Mouse (Mus musculus) erythroid progenitor cell, adult 5-6 weeks (primary cell): Measurements from ENCODE around the gene Prkca. TPM values are rescaled to one million over a fixed set of nuclear protein-coding genes. Genes with fewer than 3 reads are reported as not detected.

Experiments used
- ATAC-seq: replicated peaks from 2 replicates; pipeline ENCODE4 v1.8.0; 2016; ENCODE audit warnings: moderate number of reproducible peaks, mild to moderate bottlenecking, moderate TSS enrichment, inconsistent platforms; ENCODE audit not compliant: poor library complexity, low FRiP score, severe bottlenecking
- total RNA-seq, 2 experiments: library from RNA; stranded (forward) in 1 of 2; stranded (reverse) in 1 of 2; fragments of 150-400 nt in 1 of 2; fragments of 186-747, 209-891 nt in 1 of 2; gene quantifications; 2 replicates each; pipeline versions ENCODE4 v1.2.3 to v1.2.4; 2015 to 2017; ENCODE audit warnings: low replicate concordance in 2 of 2

The Prkca gene
- total RNA-seq, 2 experiments from 2014 or later, result 0.30 to 14.3 TPM

DNA sequence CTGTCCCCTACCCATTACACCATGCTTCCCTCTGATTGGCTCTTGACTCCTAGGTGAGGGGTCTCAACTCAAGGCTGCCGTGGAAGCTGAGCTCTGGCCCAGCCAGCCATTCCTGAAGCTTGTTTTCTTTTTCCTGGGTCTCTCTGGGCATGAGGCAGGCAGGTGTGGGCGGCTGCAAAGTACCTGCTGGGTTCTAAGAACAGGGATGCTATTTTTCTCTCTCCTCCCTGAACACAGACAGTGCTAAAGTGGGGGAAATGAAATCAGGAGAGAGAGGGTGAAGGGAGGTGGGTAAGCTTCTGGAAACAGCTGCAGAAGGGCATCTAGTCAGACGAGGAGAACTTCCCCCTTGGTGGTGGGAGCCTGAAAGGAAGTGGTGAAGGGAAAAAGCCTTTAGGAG lies 414.0 kb downstream of the Prkca start:
- no peak for ATAC-seq

DNA sequence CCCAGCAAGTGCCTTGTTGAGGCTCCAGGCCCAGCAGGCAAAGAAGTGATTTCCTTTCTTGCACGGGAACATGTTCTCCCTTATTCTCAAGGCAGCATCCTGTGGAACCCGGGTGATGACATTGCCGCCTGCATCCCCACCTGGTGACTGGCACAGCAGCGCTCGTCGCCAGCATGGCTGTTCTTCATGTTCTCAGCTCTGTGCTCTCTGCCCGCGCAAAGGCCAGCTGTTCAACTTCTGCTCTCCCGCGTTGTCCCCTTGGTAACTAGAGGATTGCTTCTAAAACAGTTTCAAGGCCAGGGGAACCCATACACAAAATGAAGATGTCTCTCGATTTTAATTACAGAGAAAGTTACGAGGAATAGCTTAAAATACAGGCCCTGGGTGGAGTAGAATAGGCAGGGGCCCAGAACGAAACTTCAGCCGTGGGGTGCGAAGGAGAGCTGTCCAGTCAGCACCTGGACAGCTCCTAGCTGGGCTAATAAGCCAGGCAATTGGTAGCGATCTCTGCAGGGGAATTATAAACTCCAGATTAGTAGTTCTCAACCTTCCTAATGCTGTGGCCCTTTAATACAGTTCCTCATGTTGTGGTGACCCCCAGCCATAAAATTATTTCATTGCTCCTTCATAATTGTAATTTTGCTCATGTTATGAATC lies 423.7 kb downstream of the Prkca start:
- no peak for ATAC-seq

DNA sequence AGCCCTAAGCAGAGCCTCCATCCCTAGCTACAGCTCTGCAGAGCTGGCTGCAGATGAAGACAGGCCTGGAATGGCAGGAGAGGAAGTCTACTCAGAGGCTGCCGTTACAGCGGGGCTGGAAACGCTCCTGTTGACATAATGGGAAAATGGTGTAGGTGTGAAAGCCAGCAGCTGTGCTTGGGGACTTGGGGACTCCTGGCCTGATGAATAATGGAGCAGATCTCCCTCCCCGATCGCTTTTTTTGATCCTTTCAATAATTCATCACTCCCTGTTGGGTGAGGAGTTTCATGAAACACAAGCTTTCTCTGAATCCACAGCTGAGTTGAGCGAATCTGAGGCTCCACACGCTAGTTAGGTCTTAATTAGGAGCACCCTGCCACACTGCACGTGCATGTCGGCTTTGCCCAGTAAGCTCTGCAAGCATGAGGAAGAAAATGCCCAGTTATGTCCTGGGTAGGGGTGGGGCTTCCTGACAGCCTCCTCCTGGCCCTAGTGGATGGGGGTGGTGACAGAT lies 425.9 kb downstream of the Prkca start:
- ATAC-seq, result no peak

DNA sequence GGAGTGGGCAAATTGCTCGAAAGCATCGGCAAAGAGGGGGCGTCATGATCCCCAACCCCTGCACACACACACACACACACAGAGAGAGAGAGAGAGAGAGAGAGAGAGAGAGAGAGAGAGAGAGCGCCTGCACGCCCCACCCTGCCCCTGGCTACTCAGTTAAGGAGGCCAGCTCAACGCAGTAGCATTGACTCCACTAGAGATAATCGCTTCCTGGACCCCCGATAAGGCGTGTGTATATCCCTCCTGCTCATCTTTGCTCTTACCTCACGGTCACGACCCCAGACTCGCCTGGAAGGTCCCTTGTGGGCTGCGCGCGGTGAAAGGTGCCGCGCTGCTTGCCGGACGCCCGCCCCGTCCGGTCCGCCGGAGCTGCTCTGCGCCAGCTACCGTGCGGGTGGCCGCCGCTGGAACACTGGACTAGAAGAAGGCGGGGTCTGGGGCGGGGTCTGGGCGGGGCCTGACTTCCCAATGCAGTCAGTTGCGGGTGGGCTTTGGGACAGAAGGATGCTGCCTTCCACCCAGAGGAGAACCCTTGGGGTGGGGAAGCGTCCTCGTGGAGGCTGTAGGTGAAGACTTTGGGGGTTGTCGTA lies 429.0 kb downstream of the Prkca start, which contains the start of gene Cacng5:
Cacng5 (minus strand) TSS at position 422 of the 593 bp plus-strand sequence.
- no peak for ATAC-seq

DNA sequence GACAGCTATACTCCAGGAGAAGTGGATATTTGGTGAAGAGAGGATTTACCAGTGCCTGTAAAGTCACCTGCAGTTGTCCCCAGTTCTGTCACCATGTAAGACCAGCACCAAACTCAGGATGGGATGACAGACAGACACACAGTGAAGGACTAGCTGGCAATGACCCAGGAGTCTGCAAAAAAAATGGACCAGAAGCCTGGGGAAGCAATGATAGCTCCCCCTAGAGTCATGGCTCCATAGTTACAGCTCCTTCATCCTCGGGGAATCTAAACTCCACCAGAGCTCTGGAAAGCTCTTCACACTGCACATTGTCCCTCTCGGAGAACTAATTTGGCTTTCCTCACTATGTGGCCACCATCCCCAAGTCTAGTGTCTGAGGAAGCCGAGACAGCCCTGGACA lies 430.4 kb downstream of the Prkca start:
- no peak for ATAC-seq

DNA sequence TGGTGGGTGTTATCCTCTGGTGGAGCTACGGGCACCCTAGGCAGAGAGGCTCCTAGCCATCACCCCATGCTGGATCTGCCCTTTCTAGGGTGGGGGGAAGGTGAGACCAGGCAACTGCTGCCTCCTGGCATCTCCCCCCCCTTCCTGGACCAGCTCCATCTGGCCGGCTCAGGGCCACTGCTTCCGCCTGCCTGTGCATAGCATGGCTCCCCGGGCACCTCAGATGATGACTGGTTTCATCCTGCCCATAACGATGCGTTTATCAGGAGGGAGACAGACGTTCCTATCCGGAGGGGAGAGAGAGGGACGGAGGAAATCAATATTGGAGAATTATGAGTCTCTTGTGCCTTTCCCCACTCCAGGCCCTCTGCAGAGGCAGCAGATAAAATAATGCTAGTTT lies 438.4 kb downstream of the Prkca start:
- no peak for ATAC-seq

DNA sequence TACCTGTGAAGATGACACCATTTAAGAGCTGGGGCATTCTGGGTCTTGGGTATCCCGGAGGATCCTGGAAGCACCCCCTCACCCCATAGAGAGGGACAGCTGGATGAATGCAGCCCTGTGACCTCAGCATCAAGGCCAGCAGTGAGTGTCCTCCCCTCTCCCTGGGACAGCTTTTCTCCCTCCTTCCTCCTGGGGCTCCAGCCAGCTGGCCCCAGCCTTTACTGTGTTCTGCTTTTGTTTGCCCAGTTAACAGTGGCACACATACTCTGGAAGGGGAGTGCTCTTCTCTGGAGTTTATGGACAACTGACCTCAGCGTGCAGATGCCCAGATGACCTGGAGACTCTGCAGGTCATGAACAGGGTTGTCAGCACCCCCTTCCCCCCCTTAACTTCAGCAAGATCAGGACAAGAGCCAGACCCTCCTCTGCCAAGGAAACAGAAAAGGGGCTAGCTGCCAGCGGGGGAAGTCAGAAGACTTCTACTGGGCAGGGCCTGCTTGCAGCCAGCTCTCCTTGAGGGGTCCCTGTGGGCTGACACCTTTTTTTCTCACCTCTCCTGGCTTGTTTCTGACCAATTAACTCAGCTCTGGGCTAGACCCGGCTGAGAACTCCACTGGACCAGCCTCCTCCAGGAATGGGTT lies 439.6 kb downstream of the Prkca start:
- no peak for ATAC-seq

DNA sequence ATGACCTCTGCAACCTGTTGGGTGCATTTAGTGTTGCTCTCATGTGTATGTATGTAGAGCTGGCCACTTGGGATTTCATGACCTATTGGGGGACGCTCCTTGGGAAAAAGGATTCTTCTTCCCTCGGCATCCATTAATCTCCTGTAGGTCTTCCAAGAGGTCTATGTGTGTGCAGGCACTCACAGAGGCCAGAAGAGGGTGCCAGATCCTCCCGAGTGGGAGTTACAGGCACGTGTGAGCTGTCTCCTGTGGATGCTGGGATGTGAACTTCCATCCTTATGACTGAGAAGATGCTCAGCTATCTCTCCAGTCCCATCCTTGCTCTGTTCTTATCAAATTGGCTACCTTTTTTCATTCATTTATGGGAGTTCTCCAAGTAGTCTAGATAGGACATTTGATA lies 443.3 kb downstream of the Prkca start:
- ATAC-seq, result no peak

DNA sequence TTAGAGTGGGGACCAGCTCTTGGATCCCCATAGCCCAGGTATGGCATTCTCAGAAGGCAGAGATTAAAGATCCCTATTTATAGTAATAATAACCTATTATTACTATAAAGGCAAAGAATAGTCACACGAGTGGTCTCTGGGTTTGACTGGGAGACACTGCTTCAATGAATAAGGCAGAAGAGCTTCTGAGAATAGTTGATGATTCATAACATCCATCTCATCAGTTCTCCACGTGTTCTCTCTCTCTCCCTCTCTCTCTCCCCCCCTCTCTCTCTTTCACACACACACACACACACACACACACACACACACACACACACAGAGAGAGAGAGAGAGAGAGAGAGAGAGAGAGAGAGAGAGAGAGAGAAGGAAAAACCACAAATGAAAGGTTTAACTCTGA lies 445.0 kb downstream of the Prkca start:
- no peak for ATAC-seq

DNA sequence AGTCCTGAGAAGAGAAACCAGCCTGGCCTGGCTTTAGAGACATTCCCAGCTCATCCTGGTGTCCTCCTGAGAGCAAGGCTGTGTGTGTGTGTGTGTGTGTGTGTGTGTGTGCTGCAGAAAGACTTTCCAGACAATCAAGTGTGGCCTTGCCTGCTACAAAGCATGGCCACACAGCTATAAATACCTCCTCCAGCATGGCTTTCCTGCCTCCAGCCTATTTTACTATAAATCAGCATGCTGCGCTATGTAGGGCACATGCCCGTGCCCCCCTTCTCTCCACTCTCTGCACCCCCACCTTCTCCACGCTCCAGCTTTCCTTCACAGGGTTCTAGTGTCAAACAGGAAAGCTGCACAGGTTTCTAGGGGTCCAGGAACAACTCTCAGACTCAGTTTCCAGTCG lies 448.1 kb downstream of the Prkca start:
- no peak for ATAC-seq

DNA sequence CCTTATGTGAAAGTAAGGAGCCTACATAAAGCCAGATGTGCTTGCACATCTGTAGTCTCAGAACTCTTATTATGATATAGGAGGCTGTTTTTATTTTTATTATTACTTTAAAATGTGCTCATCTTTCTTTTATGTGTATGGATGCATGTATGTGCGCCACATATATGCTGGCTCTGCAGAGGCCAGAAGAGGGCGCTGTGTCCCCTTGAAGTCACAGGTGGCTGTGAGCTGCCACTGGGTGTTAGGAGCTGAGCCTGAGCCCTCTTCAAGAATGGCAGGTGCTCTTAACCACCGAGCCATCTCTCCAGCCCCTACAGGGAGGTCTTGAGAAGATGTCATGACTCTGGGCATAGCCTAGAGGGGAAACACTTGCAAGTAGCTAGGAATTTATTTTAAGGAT lies 452.4 kb downstream of the Prkca start:
- ATAC-seq, result no peak

DNA sequence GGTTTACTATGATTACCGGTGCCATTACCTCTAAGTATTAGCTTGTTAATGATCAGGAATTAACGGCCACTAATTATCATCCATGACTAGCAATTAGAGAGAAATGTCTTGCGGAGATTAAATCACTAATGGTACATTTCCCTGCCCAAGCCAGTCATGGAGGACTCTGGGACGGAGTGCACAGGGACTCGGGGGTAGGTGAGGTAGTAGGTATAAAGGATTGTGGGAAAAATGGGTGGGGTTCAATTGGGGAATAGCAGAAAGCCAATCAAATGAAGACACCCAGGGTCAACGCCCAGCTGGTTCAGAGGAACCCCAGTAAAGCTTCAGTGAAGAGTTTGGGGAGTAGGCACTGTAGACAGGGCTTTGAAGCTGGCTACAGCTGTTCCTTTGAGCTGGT lies 456.4 kb downstream of the Prkca start:
- no peak for ATAC-seq

Other genes starting within 250 kb of the Prkca start
- not detected in 2 replicates for gene Apoh, start 574 bp downstream of the Prkca start, total RNA-seq (2015; ENCODE audit: low replicate concordance)
- not detected in 2 replicates for gene Apoh, start 574 bp downstream of the Prkca start, total RNA-seq (2017; ENCODE audit: low replicate concordance)
- not detected in 2 replicates for gene Cep112, start 81.3 kb upstream of the Prkca start, total RNA-seq (2015; ENCODE audit: low replicate concordance)
- not detected in 2 replicates for gene Cep112, start 81.3 kb upstream of the Prkca start, total RNA-seq (2017; ENCODE audit: low replicate concordance)